Mouse (Mus musculus): ENCODE measurements around the gene Rack1.

DNA sequence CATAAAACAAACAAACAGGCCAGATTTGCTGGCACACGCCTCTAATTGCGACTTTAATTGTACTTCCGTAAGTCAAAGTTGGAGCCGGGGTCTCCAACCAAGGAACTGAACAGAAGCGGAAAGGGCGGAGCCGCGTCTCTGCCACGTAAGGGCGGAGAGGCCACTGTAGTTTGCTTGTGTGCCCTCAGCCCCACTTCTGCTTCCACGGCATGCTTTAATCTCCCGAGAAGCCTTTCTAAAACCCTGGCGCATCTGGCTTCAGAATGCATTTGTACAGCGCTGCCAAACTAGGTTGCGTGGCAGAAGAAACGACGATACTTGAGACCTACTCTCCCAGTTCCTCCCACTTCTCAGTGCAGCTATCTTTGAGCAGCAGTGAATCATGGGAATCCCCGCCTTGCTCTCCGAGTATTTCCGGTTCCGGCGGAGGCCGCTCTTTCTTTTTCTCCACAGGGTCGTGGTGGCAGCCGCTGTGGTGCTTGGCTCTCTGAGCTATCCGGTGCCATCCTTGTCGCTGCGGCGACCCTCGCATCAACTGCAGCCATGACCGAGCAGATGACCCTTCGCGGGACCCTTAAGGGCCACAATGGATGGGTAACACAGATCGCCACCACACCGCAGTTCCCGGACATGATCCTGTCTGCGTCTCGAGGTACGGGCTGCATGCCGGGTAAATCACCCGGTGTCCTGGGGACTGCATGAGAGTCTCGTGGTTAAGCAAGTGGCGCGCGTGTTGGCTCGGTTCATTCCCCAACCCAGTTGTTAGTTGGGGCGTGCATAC lies at the start of gene Rack1:
- TF ChIP-seq CTCF (IDR thresholded peaks at IDR 0.05) (no peak), EP300 (IDR thresholded peaks at IDR 0.05) (peak; percentile 75)

Data from lung, postnatal 0 days (tissue).